Mouse (Mus musculus): ENCODE results near the gene Gm5483. TPM values are rescaled to one million over a fixed set of nuclear protein-coding genes. Genes with fewer than 3 reads are reported as not detected.
"Not testable (repeated sequence)": the region's sequence is repeated elsewhere in the genome, so short reads cannot be mapped to it uniquely, and the experiment has no call there.

Gene Gm5483
- total RNA-seq (2014; rRNA removed) = not detected in 2 replicates
- polyA plus RNA-seq (2015; fragmentation: Nextera tagmentation; extraction: Ambion mirVana) = 0.48 and 1.0 TPM in 2 replicates

GRCm38 (mm10) chr16:36183912-36184311 is at the start of gene Gm5483:
Gene Gm5483 (plus strand): TSS chr16:36184212.
- not testable (repeated sequence) for H3K36me3 ChIP-seq (ENCODE audit: insufficient read depth, low read length); H3K4me1 ChIP-seq (ENCODE audit: insufficient read depth, low read length); ATAC-seq (ENCODE audit: low FRiP score); H3K9me3 ChIP-seq (ENCODE audit: low read length); H3K9ac ChIP-seq (replicated peaks; ENCODE audit: low read length, poor library complexity, severe bottlenecking); H3K4me3 ChIP-seq (ENCODE audit: low read depth, low read length); H3K27me3 ChIP-seq (ENCODE audit: insufficient read depth, low read length); DNase-seq (ENCODE audit: low spot score); H3K4me2 ChIP-seq (ENCODE audit: low read depth, low read length, poor library complexity, severe bottlenecking); H3K27ac ChIP-seq (ENCODE audit: low read depth, low read length)
- 83% methylated on average over 4 of the region's 4 CpGs for WGBS

- H3K4me2 ChIP-seq (ENCODE audit: low read depth, low read length, poor library complexity, severe bottlenecking) = no peak overlapping the region
- H3K4me3 ChIP-seq (ENCODE audit: low read depth, low read length) = no peak overlapping the region
- no peak overlapping the region for H3K9ac ChIP-seq (replicated peaks; ENCODE audit: low read length, poor library complexity, severe bottlenecking)
- 73% methylated on average over 2 of the region's 2 CpGs for WGBS
- H3K27me3 ChIP-seq (ENCODE audit: insufficient read depth, low read length) = no peaks in the 10 kb centered on the region
- no peak overlapping the region for H3K27ac ChIP-seq (ENCODE audit: low read depth, low read length)
- no peak for ATAC-seq (ENCODE audit: low FRiP score)
- no peak for TF ChIP-seq CTCF (IDR thresholded peaks at IDR 0.05)
- H3K36me3 ChIP-seq (ENCODE audit: insufficient read depth, low read length) = no peaks in the 10 kb centered on the region
- H3K4me1 ChIP-seq (ENCODE audit: insufficient read depth, low read length) = no peaks in the 10 kb centered on the region
- no peak for DNase-seq (ENCODE audit: low spot score)
- H3K9me3 ChIP-seq (ENCODE audit: low read length) = no peaks in the 10 kb centered on the region
These were observed 45.8 kb upstream of the Gm5483 start for GRCm38 (mm10) chr16:36138201-36138600.

GRCm38 (mm10) chr16:36156402-36156975 is 27.5 kb upstream of the Gm5483 start, which contains the start of gene Stfa2l1:
Gene Stfa2l1 (plus strand): TSS chr16:36156811.
- no peaks in the 10 kb centered on the region for H3K36me3 ChIP-seq (ENCODE audit: insufficient read depth, low read length)
- ATAC-seq (ENCODE audit: low FRiP score) (no peak), DNase-seq (ENCODE audit: low spot score) (no peak)
- H3K9me3 ChIP-seq (ENCODE audit: low read length) = no peaks in the 10 kb centered on the region
- no peaks in the 10 kb centered on the region for H3K4me1 ChIP-seq (ENCODE audit: insufficient read depth, low read length)
- TF ChIP-seq CTCF (IDR thresholded peaks at IDR 0.05) = no peak
- H3K4me3 ChIP-seq (ENCODE audit: low read depth, low read length) = no peak within 1 kb of the TSS
- no peak within 1 kb of the TSS for H3K4me2 ChIP-seq (ENCODE audit: low read depth, low read length, poor library complexity, severe bottlenecking)
- no peak within 1 kb of the TSS for H3K9ac ChIP-seq (replicated peaks; ENCODE audit: low read length, poor library complexity, severe bottlenecking)
- H3K27me3 ChIP-seq (ENCODE audit: insufficient read depth, low read length) = no peaks in the 10 kb centered on the region
- no peak within 1 kb of the TSS for H3K27ac ChIP-seq (ENCODE audit: low read depth, low read length)

GRCm38 (mm10) chr16:36167841-36168240 is 16.2 kb upstream of the Gm5483 start:
- not testable (repeated sequence) for DNase-seq (ENCODE audit: low spot score); H3K27ac ChIP-seq (ENCODE audit: low read depth, low read length); H3K4me3 ChIP-seq (ENCODE audit: low read depth, low read length); H3K27me3 ChIP-seq (ENCODE audit: insufficient read depth, low read length); H3K4me2 ChIP-seq (ENCODE audit: low read depth, low read length, poor library complexity, severe bottlenecking); H3K36me3 ChIP-seq (ENCODE audit: insufficient read depth, low read length); ATAC-seq (ENCODE audit: low FRiP score); H3K9me3 ChIP-seq (ENCODE audit: low read length); H3K4me1 ChIP-seq (ENCODE audit: insufficient read depth, low read length); H3K9ac ChIP-seq (replicated peaks; ENCODE audit: low read length, poor library complexity, severe bottlenecking)
- whole genome bisulfite sequencing = 90% methylated on average over 9 of the region's 10 CpGs

- Histone ChIP-seq H3K27me3 (ENCODE audit: insufficient read depth, low read length) (no peaks in the 10 kb centered on the region), H3K4me3 (ENCODE audit: low read depth, low read length) (no peak overlapping the region), H3K27ac (ENCODE audit: low read depth, low read length) (no peak overlapping the region), H3K4me1 (ENCODE audit: insufficient read depth, low read length) (no peaks in the 10 kb centered on the region), H3K4me2 (ENCODE audit: low read depth, low read length, poor library complexity, severe bottlenecking) (no peak overlapping the region), H3K36me3 (ENCODE audit: insufficient read depth, low read length) (no peaks in the 10 kb centered on the region), H3K9ac (replicated peaks; ENCODE audit: low read length, poor library complexity, severe bottlenecking) (no peak overlapping the region), H3K9me3 (ENCODE audit: low read length) (no peaks in the 10 kb centered on the region)
- no peak for ATAC-seq (ENCODE audit: low FRiP score)
- no peak for TF ChIP-seq CTCF (IDR thresholded peaks at IDR 0.05)
- no peak for DNase-seq (ENCODE audit: low spot score)
These were observed 7.9 kb upstream of the Gm5483 start for GRCm38 (mm10) chr16:36176108-36176507.

GRCm38 (mm10) chr16:36179910-36180309 is 4.1 kb upstream of the Gm5483 start:
- Histone ChIP-seq H3K4me3 (ENCODE audit: low read depth, low read length) (no peak overlapping the region), H3K4me1 (ENCODE audit: insufficient read depth, low read length) (no peaks in the 10 kb centered on the region), H3K27me3 (ENCODE audit: insufficient read depth, low read length) (no peaks in the 10 kb centered on the region), H3K9me3 (ENCODE audit: low read length) (no peaks in the 10 kb centered on the region), H3K9ac (replicated peaks; ENCODE audit: low read length, poor library complexity, severe bottlenecking) (no peak overlapping the region), H3K27ac (ENCODE audit: low read depth, low read length) (no peak overlapping the region), H3K4me2 (ENCODE audit: low read depth, low read length, poor library complexity, severe bottlenecking) (no peak overlapping the region), H3K36me3 (ENCODE audit: insufficient read depth, low read length) (no peaks in the 10 kb centered on the region)
- DNase-seq (ENCODE audit: low spot score) (no peak), ATAC-seq (ENCODE audit: low FRiP score) (no peak)
- TF ChIP-seq CTCF (IDR thresholded peaks at IDR 0.05) = no peak
- 91% methylated on average over 2 of the region's 2 CpGs for WGBS

Measured in midbrain, postnatal 0 days (tissue).